Mouse (Mus musculus) layer of hippocampus, postnatal 14 days (tissue): ENCODE measurements at regions not wholly inside any gene's neighbourhood (a gene's known extent, or its start where the extent isn't known, plus 50 kb on each side); places are given as distances from the start of the nearest gene placed in this dataset.
A peak's percentile ranks its signal among the peaks of the same experiment; 100 is the strongest.

Experiments
- DNase-seq, 2 experiments: peaks; one replicate each; pipeline ENCODE4 v3.0.0; 2021 to 2022; ENCODE audit warnings: low spot score in 2 of 2, mixed read lengths in 1 of 2

DNA sequence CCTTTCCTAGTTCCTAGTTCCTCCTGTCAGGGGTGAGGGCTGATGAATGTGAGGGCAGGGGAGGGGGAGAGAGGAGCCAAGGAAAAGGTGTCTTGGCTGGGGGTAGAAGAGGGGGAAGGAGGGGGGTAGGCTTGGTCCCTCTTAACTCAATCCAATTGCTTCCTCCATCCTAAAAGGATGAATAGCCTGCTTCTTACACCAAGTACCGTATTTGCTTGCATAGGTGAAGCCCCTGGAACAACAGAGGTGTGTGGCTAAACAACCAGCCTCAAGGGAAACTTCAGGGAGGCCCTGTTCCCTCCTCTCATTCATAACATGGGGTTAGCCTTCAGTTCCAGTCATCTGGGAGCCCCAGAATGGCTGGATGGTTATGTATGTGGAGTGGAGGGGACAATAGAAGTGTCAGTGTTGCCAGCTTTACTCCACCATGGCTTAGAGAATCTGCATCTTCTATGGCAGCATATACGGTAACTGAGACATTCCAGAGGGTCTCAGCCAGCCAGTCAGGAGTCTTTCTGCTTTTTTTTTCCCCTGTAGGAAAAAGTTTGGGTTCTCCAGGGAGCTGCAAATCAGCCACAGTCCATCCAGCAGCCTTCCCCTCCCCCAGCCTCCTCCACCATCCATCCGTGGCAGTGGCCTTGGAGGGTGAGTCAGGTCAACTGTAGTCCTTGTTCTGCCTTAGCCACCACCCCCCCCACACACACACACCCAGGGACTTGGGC is 100.2 kb upstream of the Ccnd2 start:
- DNase-seq: no peak

DNA sequence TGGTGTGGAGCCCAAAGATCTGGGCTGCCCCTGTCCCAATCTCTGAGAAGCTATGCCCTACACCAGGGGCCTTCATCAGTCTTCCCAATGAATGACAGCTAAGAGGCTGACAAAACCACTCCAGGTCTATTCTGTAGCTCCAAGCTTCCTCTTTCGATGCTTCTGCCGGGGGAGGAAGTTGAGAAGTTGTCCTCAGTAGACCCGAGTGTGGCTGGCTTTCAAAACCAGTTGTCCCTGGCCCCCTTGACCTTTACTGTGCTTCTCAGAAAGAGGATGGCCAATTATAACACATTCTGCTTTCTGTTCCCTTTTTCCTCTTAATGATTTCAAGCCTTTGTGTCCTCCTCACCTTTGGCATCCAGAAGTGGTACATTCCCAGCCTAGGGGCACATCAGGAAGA is 101.9 kb upstream of the Ccnd2 start:
- DNase-seq: no peak

DNA sequence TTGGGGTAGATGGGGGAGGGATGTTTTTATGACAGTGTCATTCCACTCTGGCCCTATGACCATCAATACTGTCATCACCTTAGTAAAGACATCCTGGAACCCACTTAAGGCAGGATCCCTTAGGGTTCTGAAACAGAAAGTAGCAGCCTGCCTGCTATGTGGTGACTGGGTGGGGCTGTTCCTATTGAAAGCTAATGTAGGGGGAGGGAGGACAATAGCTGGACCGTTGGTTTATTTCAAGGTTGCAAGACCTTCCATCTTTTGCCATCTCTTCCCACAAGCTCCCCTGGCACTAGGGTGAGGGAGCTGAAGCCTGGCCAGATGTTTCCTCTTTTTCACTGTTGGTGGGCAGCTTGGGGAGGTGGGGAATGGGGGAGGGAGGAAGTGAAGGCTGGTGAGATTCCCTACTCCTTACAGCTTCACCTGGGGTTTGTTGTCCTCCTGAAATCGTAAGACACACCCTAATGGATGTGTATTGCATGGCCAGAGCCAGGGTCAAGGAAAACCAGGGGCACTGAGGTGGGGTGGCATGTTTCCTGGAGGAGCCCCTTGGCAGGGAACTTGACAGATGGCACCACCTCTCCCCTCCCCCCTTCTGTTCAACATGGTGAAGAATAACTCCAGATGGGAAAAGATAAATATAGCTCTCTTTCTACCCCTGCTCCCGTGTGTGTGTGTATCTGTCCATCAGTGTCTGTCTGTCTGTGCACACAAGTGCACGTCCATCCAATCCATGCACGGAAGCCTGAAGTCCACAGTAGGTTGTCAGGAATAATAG is 112.1 kb upstream of the Ccnd2 start:
- no peak for DNase-seq

DNA sequence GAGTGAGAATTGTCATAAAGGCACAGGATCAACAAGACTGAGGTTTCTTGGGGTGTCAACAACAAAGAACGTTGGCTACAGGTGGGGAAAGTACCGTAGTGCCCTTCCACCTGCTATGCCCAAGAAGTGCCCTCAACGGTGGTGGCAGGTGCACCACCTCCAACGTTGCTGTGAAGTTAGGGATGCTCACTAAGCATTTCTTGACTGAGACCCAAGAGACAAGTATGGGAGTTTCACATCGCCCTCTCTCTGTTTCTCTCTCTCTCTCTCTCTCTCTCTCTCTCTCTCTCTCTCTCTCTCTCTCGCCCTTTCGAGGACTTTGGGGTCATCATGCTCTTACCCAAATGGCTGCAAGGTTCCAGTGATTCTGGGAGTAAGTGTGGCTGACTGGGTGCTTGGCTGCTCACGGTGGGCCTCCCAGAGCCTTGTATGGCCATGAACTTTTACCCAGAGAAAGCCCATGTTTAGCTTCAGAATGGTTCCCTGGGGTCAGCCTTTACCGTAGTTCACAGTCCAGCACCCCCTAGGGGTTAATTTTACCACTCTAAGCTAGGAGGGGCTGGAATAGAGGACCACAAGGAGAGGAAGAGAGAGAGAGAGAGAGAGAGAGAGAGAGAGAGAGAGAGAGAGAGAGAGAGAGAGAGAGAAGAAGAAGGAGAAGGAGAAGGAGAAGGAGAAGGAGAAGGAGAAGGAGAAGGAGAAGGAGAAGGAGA is 113.2 kb upstream of the Ccnd2 start:
- no peak for DNase-seq

- DNase-seq: peak; percentile 69 to 74
These were observed 114.2 kb upstream of the Ccnd2 start for GRCm38 (mm10) chr6:127265901-127266812.

DNA sequence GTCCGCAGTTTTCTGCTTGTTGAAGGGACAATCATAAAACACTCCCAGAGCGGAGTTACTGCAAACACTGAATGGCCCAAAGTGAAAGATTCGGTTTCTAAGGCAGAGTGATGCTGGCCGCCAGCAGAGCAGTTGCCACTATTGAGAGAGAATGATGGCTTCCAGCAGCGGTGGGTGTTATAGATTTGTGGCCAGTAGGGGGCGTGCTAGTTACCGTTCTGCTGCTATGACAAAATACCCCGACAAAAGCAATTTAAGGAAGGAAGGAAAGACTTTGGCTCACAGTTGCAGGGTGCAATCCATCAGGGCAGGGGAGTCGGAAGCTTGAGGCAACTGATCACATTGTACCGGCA is 114.8 kb upstream of the Ccnd2 start:
- DNase-seq: peak; percentile 22 to 51

GRCm38 (mm10) chr6:127269021-127269420 is 117.0 kb upstream of the Ccnd2 start:
- DNase-seq: no peak

DNA sequence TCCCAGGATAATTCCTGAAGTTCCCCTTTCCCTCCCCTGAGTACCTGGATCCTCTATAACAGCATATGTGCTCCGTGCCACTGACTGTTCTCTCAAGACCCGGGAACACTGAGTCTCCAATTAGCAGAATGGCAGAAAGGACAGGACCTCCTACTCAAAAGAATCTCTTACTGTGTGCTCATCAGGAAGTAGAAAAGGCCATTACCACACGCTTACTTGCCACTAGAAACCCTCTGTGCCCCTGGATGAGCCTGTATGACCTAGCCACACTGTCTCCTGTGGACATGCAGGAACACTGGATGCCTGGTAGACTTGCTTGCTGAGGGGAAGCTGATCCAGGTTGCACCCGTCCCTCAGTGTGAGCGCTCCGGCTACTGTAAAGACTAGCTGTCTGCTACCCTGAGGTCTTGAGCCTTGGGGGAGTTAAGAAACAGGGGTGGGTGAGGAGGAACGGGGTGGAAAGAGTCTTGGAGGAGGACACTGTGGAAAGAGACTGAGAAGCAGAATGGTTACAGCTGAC is 117.6 kb upstream of the Ccnd2 start:
- no peak for DNase-seq

GRCm38 (mm10) chr6:127270774-127271173 is 118.8 kb upstream of the Ccnd2 start:
- DNase-seq: no peak

GRCm38 (mm10) chr6:127271418-127271817 is 119.4 kb upstream of the Ccnd2 start:
- no peak for DNase-seq

DNA sequence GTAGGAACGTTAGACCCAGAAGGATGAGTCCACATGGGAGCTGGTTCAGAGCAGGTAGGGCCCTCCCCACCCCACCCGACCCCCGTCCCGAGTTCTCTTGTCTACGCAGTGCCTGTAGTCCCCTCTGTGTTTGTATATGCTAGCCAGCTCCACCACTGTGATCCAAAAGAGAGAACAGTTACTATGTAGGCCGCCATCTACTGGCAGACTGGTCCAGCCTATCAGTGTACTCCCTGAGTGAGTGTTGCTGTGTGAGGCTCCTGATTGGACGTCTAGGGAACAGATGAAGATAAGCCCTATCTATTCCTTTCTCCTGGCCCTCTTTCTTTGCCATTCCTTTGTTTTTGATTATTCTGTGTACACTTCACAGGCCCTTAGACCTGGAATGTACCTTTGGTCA is 120.6 kb upstream of the Ccnd2 start:
- DNase-seq: no peak

DNA sequence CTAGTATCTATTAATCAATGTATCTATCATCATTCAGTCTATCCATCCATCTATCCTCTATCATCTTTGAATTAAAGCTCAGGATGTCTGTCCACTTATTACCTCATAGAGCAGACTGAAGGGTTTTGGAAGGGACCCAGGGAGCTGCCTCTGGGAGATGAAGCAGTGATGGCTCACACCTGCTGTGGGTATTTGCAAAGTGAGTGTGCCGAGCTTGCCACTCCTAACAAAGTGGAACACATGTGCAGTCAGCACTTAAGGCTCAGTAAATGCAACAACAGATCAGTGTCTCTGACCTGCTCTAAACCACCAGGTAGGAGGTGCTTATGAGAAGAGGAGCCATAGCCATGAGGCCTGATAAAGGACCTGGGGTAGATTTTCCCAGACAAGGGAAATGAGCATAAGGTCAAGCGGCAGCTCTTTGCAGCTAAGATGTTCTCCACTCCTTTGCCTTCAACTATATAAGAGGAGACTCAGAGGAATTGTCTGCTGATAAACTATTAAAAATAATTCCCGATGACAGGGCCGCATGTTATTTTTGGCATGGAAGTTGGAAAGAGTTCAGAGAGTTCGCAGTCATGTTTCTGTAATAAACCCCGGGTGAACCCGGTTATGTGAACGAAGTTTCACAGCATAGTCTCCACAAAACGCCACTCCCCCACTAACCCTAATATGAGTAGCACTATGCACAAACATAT is 122.9 kb upstream of the Ccnd2 start:
- DNase-seq: no peak

DNA sequence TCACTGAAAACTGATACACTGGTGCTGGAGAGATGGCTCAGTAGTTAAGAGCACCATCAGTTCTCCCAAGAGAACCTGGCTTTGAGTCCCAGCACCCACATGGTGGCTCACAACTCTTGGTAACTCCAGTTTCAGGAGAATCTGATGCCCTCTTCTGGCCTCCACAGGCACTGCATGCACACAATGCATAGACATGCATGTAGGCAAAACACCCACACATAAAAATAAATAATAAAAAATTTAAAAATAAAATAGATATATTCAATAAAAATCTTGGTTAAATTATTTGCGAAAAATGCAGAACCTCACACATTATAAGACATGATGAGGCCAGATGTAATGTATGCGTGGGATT is 123.4 kb upstream of the Ccnd2 start:
- no peak for DNase-seq

- DNase-seq: no peak
These were observed 124.4 kb upstream of the Ccnd2 start for GRCm38 (mm10) chr6:127276362-127276761.

DNA sequence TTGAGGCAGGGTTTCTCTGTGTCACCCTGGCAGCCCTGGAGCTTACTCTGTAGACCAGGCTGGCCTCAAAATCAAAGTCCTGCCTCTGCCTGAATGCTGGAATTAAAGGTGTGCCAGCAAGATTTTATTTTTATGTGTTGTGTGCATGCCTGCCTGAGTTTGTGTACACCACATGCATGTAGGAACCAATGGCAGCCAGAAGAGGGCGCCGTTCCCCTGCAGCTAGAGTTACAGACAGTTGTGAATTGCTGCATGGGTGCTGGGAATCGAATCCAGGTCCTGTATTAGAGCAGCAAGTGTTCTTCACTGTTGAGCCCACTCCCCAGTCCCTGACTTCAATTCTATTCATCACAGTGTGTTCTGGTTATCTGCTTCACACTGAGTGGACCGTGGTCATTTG is 126.4 kb upstream of the Ccnd2 start:
- DNase-seq: no peak

DNA sequence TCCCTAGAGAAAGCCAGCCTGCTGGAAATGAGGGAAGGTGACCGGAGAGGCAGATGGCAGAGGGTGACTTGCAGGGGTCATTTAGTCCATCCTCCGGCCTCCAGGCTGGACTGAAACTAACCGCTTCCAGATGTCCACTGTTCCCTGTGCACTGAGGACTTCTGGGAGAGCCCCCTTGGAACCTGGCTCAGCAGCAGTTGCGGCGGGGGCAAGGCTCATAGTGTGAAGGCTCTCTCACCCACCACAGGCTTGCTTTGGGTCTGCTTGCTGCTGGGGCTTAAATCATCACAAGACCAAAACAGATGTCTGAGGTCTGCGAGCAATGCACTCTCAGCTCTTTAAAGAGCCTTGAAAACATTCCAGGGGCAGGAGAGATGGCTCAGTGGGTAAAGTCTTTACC is 132.2 kb upstream of the Ccnd2 start:
- DNase-seq: no peak

- no peak for DNase-seq
These were observed 134.9 kb upstream of the Ccnd2 start for GRCm38 (mm10) chr6:127286681-127287476.

DNA sequence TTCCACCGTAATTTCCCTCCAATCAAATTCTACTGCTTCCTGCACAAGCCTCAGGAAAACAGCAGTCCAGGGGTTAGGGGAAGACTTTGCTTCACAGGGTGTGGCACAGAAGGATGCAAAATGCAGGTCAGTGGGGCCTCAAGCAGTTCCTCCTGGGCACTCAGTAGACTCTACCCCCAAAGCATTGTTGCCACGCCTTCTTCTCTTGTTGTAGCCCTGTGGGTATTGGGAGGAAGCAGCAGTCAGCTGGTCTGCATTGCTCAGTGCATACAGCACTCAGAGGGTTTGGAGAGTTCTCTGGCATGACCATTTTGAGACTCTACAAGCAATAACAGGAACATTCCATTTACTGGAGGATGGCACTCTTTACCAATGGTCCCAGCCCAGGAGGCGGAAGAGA is 137.0 kb upstream of the Ccnd2 start:
- no peak for DNase-seq

DNA sequence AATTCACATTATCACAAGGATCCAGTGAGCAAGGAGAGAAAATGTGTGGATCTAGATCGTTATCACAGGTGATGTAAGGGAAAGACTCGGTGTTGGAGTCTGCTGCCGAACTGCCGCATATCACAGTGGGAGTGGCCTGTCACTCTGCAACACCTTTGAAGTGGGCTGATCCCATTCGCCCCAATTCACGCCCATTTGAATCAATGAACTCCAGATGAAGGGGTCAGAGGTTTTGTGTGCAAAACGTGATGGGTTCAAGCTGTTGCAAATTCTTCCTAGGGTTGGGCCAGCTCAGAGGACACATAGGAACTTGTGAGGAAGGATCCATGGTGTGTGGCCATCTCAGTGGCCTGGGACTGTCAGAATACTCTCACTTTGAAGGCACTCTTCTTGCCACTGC is 139.9 kb upstream of the Ccnd2 start:
- DNase-seq: no peak

DNA sequence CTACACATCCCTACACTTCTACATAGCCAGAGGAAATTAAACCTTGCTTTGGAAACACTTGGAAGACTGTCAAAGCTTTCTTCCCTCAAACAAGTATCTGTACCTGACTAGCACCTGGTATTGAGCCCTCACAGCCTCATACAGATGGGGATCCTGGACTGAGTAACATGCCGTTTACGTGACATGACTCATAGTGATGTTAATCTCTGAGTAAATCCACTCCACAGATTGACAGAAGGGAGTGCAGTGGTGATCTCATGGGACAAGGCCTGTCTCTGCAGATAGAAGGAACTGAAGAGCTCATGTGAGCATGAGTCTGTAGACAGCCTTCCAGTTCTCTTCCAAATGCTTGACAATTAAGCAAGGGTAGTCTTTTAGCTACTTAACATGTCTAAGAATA is 141.8 kb upstream of the Ccnd2 start:
- no peak for DNase-seq
